Mouse (Mus musculus): ENCODE results near the gene Klhdc3.

Klhdc3 gene

DNA sequence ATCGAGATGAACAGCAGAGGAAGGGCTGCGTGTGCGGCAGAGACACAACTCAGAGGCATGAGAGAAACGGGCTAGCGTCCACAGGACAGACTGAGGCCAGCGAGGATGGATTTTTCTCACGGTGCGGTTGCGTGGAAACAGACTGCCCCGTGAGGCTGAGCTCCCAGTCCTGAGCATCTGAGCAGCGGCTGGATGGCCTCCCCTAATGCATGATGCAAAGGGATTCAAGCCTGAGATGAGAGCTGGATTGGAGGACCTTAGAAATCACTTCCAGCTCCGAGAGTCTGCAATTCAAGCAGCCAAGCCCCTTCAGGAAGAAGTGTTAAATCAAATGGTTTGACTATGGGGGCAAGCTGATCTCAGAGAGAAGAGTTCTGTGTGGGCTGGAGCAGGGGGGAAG is 20.8 kb upstream of the Klhdc3 start:
- no peak for DNase-seq

GRCm38 (mm10) chr17:46699912-46700311 is 19.2 kb upstream of the Klhdc3 start:
- no peak for DNase-seq

- no peak for DNase-seq
Observed at GRCm38 (mm10) chr17:46699245-46699644, 18.5 kb upstream of the Klhdc3 start.

GRCm38 (mm10) chr17:46698515-46698914 is 17.8 kb upstream of the Klhdc3 start:
- DNase-seq = no peak

- DNase-seq = no peak
Observed at GRCm38 (mm10) chr17:46694517-46695063, 13.9 kb upstream of the Klhdc3 start.

- no peak for DNase-seq
Observed at GRCm38 (mm10) chr17:46691390-46691789, 10.7 kb upstream of the Klhdc3 start.

DNA sequence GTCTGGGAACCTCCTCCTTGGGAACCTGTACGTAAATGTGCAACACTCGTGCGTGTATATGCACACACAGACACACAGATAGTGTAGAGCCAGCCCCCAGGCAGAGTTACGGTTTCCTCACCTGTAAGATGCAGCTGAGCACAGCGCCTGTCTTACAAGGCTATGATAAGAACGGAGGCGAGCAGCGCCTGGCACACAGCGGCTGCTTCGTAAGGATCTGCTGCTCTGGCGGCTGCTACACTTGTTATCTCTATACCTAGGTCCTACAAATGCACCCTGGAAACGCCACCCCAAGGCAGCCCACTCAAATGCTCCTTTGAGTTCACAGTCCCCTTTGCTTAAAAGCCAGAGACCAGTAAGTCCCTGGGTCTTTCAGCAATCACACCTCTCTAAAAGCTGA is 10.0 kb upstream of the Klhdc3 start:
- DNase-seq = no peak

- DNase-seq = no peak
Observed at GRCm38 (mm10) chr17:46685913-46686312, 5.2 kb upstream of the Klhdc3 start.

DNA sequence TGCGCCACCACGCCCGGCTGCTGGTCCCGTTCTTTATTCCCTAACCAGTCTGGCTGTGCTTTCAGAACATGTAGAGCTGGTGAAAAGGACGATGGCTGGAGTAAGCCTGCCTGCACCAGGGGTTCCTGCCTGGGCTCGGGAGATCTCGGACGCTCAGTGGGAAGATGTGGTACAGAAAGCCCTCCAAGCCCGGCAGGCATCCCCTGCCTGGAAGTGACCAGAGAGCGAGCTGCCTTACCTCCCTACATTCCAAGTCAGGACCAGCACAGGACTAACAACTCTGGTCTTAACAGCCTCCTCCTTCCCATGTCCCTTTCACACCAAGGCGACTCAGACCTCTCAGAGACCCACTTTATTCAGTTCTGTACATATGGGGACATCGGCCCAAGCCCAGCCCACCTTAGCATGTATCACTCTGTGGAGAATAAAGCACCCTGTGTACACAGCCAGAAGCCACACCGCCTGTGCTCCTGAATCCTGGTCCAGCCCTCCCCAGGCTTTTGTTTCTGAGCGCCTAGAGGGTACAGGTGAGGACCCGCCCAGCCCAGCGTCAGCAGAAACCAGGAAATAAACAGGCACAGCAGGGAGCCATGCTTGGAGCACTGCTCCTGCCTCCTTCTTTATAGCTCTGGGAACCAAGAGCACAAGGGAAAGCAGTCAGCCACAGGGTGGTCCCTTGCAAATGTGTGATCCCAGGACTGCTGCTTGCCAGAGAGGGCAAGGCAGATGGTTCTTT is 2.1 kb upstream of the Klhdc3 start:
- DNase-seq = no peak

GRCm38 (mm10) chr17:46681466-46682118 is 878 bp upstream of the Klhdc3 start:
- DNase-seq = no peak

- peak; percentile 70 for DNase-seq
Observed at GRCm38 (mm10) chr17:46679843-46680759, 613 bp downstream of the Klhdc3 start.

DNA sequence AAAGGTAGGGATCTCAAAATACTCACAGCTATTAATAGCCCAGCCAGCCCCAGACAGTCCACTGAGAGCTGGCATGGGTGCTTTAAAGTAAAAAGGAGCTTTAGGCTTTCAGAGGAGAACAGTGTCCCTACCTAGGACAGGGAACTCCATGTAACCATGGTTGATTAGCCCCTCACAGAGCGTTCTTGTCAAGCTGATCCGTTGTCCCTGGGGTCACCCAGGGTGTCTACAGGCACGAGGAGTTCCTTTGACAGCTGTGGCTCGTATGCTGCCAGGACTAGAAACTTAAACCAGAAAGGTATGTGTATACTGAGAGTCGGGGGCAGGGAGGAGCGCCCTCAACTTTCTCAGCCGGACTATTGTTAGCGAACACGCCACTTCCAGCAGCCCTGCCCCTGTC is 1.8 kb downstream of the Klhdc3 start:
- DNase-seq = no peak

DNA sequence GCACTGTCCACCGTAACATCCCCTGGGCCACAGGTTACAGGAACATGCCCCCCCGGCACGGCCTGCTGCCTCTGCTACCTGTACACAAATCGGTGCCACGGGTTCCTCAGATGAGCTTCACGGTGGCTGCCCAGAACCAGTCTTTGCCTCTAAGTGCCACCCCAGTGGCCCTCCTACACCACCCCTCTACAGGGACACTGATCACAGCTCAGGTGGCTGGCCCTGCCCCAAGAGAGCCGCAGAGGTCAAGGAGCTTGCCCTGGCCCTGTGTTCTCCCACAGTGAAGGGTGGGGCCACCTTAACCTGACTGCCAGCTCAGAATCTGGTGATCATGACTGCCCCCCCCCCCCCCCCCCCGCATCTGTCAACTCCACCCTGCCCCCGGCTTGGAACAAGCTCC is 2.3 kb downstream of the Klhdc3 start, which contains the start of gene Mea1:
Gene Mea1, plus strand, starts transcription at position 378 of the 400 bp plus-strand sequence.
- DNase-seq = no peak

- DNase-seq = no peak
Observed at GRCm38 (mm10) chr17:46674530-46675283, 6.0 kb downstream of the Klhdc3 start.

DNA sequence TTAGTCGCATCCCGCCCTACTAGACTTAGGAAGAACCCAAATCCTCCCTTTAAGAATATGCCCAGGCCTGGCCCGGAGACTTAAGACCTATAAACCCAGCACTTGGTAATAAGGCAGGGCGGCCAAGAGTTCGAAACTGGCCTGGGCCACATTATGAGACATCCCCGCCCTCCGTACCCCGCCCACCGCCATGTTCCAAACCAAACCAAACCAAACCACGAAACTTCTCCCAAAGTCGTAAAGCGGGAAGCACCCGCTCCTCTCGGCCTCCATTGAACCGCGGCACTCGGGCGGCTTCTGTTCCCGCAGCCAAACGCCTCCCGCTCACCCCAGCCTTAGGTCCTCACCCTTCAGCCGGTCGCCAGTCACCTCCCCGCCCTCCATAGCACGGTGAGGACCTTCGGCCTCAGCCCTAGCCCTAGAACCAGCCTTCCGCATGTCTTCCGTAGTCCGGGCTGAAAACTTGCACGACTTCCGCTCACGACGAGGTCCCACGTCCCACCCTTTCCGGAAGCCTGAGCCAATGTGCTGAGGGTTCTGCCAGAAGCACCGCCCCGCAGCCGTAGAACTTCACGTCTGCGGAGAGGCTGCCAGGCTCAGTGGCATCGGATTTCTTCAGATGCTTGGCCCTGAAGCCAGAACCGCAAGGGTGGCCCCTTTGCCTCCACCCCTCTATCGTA is 6.7 kb downstream of the Klhdc3 start, which contains the start of gene Rrp36:
Gene Rrp36, minus strand, starts transcription at position 503 of the 680 bp plus-strand sequence.
- DNase-seq = peak; percentile 96

DNA sequence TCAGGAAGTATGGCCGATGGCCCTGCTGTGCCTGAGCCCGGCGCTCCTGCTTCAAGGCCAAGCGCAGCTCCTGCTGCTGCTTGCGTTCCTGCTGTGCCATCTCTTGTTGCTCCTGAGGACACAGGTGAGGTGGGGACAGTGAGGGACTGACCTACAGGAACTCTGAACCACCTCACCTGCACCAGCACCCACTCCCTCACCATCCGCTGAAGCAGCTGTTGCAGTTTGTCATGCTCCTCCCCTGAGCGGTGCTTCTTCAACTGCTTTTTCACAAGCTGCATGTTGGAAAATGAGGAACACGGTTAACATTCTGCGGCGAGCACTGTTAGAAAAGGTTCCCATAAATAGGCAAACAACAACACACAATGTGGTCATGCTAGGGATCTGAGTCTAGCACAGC is 10.8 kb downstream of the Klhdc3 start:
- DNase-seq = no peak

DNA sequence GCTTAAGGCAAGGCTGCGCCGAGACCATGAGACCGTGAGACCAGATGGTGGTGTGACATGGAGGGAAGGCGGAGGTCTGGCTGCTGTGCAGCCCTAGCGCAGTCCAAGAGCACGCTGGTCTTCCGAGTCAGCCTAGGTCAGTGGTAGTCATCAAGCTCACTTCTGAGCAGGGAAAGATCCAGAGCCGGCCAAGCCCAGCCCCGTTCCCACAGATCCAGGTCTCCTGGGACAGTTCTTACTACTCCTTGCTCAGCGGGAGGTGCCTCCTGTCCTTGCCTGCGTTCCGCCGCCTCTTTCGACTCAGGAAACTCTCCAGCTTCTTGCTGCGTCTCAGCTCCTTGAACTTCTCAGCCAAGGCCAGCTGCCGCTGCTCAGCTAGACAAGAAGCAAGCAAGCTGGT is 13.0 kb downstream of the Klhdc3 start:
- DNase-seq = no peak

DNA sequence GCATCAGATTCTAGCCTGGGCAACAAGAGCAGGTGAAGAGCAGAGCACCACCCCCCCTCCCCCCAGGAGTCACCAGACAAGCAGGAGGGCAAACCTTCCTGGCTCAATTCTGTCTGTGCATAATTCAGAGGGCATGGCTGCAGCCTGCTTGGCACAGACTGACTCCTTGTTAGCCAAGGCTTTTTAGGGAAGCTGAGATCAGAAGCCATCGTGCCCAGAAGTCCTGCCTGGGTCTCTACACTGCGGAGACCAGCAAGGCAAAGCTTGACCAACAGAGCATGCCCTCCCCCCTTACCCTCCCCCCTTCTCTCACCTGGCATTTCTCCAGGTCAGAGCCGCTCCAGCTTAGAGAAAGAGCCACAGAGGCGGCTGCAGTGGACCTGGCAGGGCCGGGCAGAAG is 18.0 kb downstream of the Klhdc3 start:
- DNase-seq = no peak

DNA sequence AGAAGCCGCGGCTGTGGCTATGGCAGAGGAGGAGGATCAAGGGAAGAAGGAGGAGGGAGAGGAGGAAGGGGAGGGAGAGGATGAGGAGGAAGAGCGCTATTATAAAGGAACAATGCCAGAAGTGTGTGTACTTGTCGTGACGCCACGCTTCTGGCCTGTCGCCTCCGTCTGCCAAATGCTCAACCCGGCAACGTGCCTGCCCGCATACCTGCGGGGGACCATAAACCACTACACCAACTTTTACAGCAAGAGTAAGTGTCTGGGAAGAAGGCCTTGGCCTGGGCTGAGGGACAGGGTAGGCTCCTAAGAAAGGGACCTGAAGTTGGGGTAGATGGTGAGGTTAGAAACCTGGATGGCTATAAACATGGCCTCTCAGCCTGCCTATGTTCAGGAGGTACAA is 18.7 kb downstream of the Klhdc3 start:
- no peak for DNase-seq

GRCm38 (mm10) chr17:46661351-46661750 is 19.4 kb downstream of the Klhdc3 start:
- no peak for DNase-seq

GRCm38 (mm10) chr17:46656054-46656453 is 24.7 kb downstream of the Klhdc3 start:
- no peak for DNase-seq

Measured in embryo, embryonic 11 days (tissue).